Mouse (Mus musculus): ENCODE results near the gene Gm2916.
"Not testable (repeated sequence)": the region's sequence is repeated elsewhere in the genome, so short reads cannot be mapped to it uniquely, and the experiment has no call there.

The Gm2916 gene

DNA sequence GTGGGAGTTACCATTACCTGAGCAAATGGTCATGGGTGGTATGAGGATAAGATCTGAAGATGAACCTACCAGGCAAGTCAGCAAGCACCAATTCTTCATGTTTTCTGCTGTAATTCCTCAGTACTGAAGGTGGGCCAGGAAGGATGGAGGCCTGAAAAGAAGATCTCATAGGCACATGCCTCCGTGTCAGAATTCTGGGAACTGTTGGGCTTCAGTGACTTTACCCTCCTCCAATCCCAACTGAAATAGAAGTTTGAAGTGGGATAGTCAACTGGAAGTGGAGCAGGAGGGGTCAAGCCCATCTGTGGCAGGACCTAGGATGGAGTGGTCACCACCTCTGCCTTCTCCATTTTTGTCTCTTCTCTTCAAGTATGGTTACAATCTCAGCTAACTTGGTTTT lies at the start of gene Gm2916:
TSS of gene Gm2916 (plus strand) at position 301 of the 400 bp plus-strand sequence.
- DNase-seq (ENCODE audit: low spot score): not testable (repeated sequence)

DNA sequence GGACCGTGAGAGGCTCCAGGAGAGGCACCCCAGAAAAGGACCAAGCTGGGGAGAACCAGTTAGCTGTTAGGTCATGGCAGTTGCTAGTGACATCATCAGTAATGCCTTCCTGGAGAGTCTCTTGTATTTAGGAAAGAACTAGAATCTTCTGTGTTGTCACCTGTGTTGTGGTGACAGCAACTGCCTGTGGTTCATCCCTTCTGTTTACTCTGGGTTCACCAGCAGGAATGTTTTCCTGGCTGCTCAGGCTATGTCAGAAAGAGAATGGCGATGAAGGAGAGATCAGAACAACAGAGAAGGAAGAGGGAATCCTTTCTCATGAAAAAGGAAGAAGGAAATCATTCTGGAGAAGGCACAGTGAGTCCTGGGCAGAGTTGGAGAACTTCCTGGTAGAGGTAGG lies 38.0 kb upstream of the Gm2916 start, which contains the start of gene Gm3033:
TSS of gene Gm3033 (plus strand) at position 301 of the 400 bp plus-strand sequence.
- DNase-seq (ENCODE audit: low spot score): not testable (repeated sequence)

DNA sequence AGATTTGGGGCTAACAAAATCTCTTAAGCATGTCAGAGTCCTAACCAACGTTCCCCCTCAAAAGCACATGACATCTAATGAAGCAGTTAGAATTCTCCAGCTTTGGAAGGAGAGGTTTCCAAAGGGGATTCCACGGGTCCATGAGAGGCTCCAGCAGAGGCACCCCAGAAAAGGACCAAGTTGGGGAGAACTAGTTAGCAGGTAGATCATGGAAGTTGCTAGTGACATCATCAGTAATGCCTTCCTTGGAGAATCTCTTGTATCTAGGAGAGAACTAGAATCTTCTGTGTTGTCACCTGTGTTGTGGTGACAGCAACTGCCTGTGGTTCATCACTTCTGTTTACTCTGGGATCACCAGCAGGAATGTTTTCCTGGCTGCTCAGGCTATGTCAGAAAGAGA lies 47.5 kb downstream of the Gm2916 start, which contains the start of gene Gm3029:
TSS of gene Gm3029 (plus strand) at position 301 of the 400 bp plus-strand sequence.
- not testable (repeated sequence) for DNase-seq (ENCODE audit: low spot score)

GRCm38 (mm10) chr14:3963247-3963646 lies 79.3 kb downstream of the Gm2916 start, which contains the start of gene Gm3095:
Gene Gm3095 (plus strand): TSS chr14:3963547.
- DNase-seq (ENCODE audit: low spot score): not testable (repeated sequence)

All from layer of hippocampus, adult 11-12 months (tissue).